Mouse (Mus musculus): ENCODE results near the gene Gm28047.

DNA sequence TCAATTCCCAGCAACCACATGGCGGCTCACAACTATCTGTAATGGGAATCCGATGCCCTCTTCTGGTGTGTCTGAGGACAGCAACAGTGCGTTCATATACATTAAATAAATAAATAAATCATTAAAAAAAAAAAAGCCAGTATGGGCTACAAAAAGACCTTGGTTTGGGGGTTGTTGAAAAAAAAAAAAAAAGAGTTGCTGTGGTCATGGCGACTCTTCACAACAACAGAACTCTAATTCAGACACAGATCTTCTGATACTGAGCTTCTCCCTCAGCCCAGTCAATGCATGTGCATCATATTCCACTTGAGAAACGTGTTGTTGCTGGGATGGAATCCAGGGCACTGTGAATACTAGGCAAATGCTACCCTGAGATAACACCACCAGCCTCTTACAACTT lies 72.3 kb downstream of the Gm28047 start:
- no peak for TF ChIP-seq POLR2A (IDR thresholded peaks at IDR 0.05; ENCODE audit: insufficient read length, low read depth)
- TF ChIP-seq TCF3 (IDR thresholded peaks at IDR 0.05; ENCODE audit: insufficient read length, low read depth): no peak
- TF ChIP-seq USF1 (IDR thresholded peaks at IDR 0.05; ENCODE audit: low read depth): no peak
